Mouse (Mus musculus) bone marrow, adult 2 months (tissue): Measurements from ENCODE around the gene Hdlbp. TPM values are rescaled to one million over a fixed set of nuclear protein-coding genes. Genes with fewer than 3 reads are reported as not detected.

Experiments
- H3K27ac ChIP-seq: fragments of 200-500 bp; 2 replicates; pipeline ENCODE4 v1.5.1; 2012; ENCODE audit warnings: low read depth, mild to moderate bottlenecking, control low read depth, inconsistent platforms, low read length; ENCODE audit not compliant: control insufficient read depth, poor library complexity, insufficient read depth
- H3K4me1 ChIP-seq: fragments of 200-500 bp; 2 replicates; pipeline ENCODE4 v1.6.1; 2011; ENCODE audit warnings: low read length; ENCODE audit not compliant: control insufficient read depth, insufficient read depth
- H3K4me3 ChIP-seq: fragments of 200-500 bp; replicated peaks from 2 replicates; pipeline ENCODE3; 2011; ENCODE audit warnings: mild to moderate bottlenecking, low read depth, low read length, control low read depth; ENCODE audit not compliant: control insufficient read depth
- CTCF ChIP-seq: fragments of 200-500 bp; IDR thresholded peaks from 2 replicates; pipeline ENCODE4 v1.5.1; 2011; ENCODE audit warnings: low read length, control low read depth; ENCODE audit not compliant: control insufficient read depth, insufficient read depth
- POLR2A ChIP-seq: fragments of 200-500 bp; IDR thresholded peaks from 2 replicates; pipeline ENCODE4 v1.6.1; 2011; ENCODE audit warnings: low read depth, mild to moderate bottlenecking, control low read depth, low read length, borderline replicate concordance; ENCODE audit not compliant: control insufficient read depth
- WGBS: fragments of 180-500 bp; shearing (Covaris S2); methylation state at CpG from one replicate; pipeline ENCODE4 v1.1.7; 2018; 5-methylcytosine and 5-hydroxymethylcytosine counted together
- polyA plus RNA-seq: library from polyadenylated mRNA; stranded (reverse); fragments of >200 nt; gene quantifications from 2 replicates; pipeline ENCODE4 v1.2.4, GENCODE M21; 2011; ENCODE audit warnings: low replicate concordance; ENCODE audit not compliant: missing spikeins, insufficient read depth, insufficient read length

Gene Hdlbp
- polyA plus RNA-seq, 1 experiment = 43.9 TPM

GRCm38 (mm10) chr1:93403403-93403802, 75.2 kb downstream of the Hdlbp start:
- no peak overlapping the region for H3K27ac ChIP-seq
- H3K4me1 ChIP-seq = no peaks in the 10 kb centered on the region
- TF ChIP-seq POLR2A (no peak), CTCF (no peak)
- 53% methylated on average over 4 of the region's 4 CpGs for WGBS
- H3K4me3 ChIP-seq = no peak overlapping the region

GRCm38 (mm10) chr1:93401191-93402052, 77.2 kb downstream of the Hdlbp start:
- no peak overlapping the region; the same call in 1 of the 2 replicates for H3K27ac ChIP-seq
- 6% methylated on average over 38 of the region's 38 CpGs for WGBS
- peak overlapping the region; percentile 64 for H3K4me3 ChIP-seq
- no peaks in the 10 kb centered on the region for H3K4me1 ChIP-seq
- TF ChIP-seq POLR2A = no peak; the same call in 1 of the 2 replicates
- no peak for TF ChIP-seq CTCF

- H3K4me3 ChIP-seq = no peak overlapping the region
- TF ChIP-seq POLR2A (no peak), CTCF (no peak)
- H3K27ac ChIP-seq = no peak overlapping the region
- 61% methylated on average over 2 of the region's 2 CpGs for WGBS
- H3K4me1 ChIP-seq = peaks cover 2% of the 10 kb centered on the region; the same call in 1 of the 2 replicates
These were observed 89.7 kb downstream of the Hdlbp start for GRCm38 (mm10) chr1:93388906-93389305.

GRCm38 (mm10) chr1:93387198-93387597, 91.4 kb downstream of the Hdlbp start:
- Histone ChIP-seq H3K4me1 (no peaks in the 10 kb centered on the region), H3K27ac (no peak overlapping the region), H3K4me3 (no peak overlapping the region)
- 48% methylated on average over 2 of the region's 2 CpGs for WGBS
- no peak for TF ChIP-seq CTCF
- no peak for TF ChIP-seq POLR2A

GRCm38 (mm10) chr1:93379117-93379516, 99.5 kb downstream of the Hdlbp start:
- Histone ChIP-seq H3K4me1 (no peaks in the 10 kb centered on the region), H3K4me3 (no peak overlapping the region), H3K27ac (no peak overlapping the region)
- TF ChIP-seq POLR2A (no peak), CTCF (no peak)
- WGBS = 76% methylated on average over 5 of the region's 5 CpGs

- H3K4me3 ChIP-seq = no peak overlapping the region
- 43% methylated on average over 5 of the region's 5 CpGs for WGBS
- no peaks in the 10 kb centered on the region for H3K4me1 ChIP-seq
- no peak for TF ChIP-seq POLR2A
- TF ChIP-seq CTCF = no peak
- H3K27ac ChIP-seq = no peak overlapping the region
These were observed 101.3 kb downstream of the Hdlbp start for GRCm38 (mm10) chr1:93377307-93377706.

GRCm38 (mm10) chr1:93373665-93374064, 105.0 kb downstream of the Hdlbp start, which contains the start of gene Ano7:
Gene Ano7, plus strand, starts transcription at chr1:93373930.
- 78% methylated on average over 4 of the region's 4 CpGs for WGBS
- no peak for TF ChIP-seq POLR2A
- no peak for TF ChIP-seq CTCF
- Histone ChIP-seq H3K27ac (no peak within 1 kb of the TSS), H3K4me1 (no peaks in the 10 kb centered on the region), H3K4me3 (no peak within 1 kb of the TSS)

- Histone ChIP-seq H3K27ac (no peak overlapping the region), H3K4me1 (no peaks in the 10 kb centered on the region), H3K4me3 (no peak overlapping the region)
- no peak for TF ChIP-seq CTCF
- TF ChIP-seq POLR2A = no peak
- WGBS = 51% methylated on average over 6 of the region's 6 CpGs
These were observed 113.0 kb downstream of the Hdlbp start for GRCm38 (mm10) chr1:93365641-93366040.
